Mouse (Mus musculus): ENCODE results near the gene Tulp1. TPM values are rescaled to one million over a fixed set of nuclear protein-coding genes. Genes with fewer than 3 reads are reported as not detected.
A peak's percentile ranks its signal among the peaks of the same experiment; 100 is the strongest.

Tulp1 gene
- polyA plus RNA-seq, 1 experiment from 2014 or later, result 1.3 TPM

- Histone ChIP-seq H3K9ac (no peak overlapping the region; the same call in 1 of the 2 replicates), H3K4me3 (replicated peaks) (peak overlapping the region; percentile 10; the same call in 1 of the 2 replicates), H3K36me3 (no peaks in the 10 kb centered on the region), H3K4me2 (peak overlapping the region; percentile 38), H3K4me1 (replicated peaks) (peaks cover 13% of the 10 kb centered on the region), H3K27me3 (peaks cover 27% of the 10 kb centered on the region), H3K27ac (no peak overlapping the region), H3K9me3 (replicated peaks) (no peaks in the 10 kb centered on the region)
- no peak for DNase-seq
- no peak for ATAC-seq (ENCODE audit: low read depth)
- WGBS (ENCODE audit: insufficient replicate concordance), result 5% methylated on average over 23 of the region's 25 CpGs
Measured at GRCm38 (mm10) chr17:28391568-28392432, 26.8 kb upstream of the Tulp1 start.

- H3K36me3 ChIP-seq, result no peaks in the 10 kb centered on the region
- H3K4me1 ChIP-seq (replicated peaks), result peaks cover 20% of the 10 kb centered on the region
- no peak overlapping the region for H3K4me3 ChIP-seq (replicated peaks)
- DNase-seq, result no peak
- H3K27me3 ChIP-seq, result peaks cover 37% of the 10 kb centered on the region
- ATAC-seq (ENCODE audit: low read depth), result no peak
- no peak overlapping the region for H3K4me2 ChIP-seq
- H3K9me3 ChIP-seq (replicated peaks), result no peaks in the 10 kb centered on the region
- H3K27ac ChIP-seq, result no peak overlapping the region
- 67% methylated on average over 3 of the region's 3 CpGs for WGBS (ENCODE audit: insufficient replicate concordance)
- no peak overlapping the region for H3K9ac ChIP-seq
Measured at GRCm38 (mm10) chr17:28388534-28388933, 23.5 kb upstream of the Tulp1 start.

GRCm38 (mm10) chr17:28386150-28386905, 21.3 kb upstream of the Tulp1 start:
- Histone ChIP-seq H3K9ac (no peak overlapping the region), H3K9me3 (replicated peaks) (no peaks in the 10 kb centered on the region), H3K27me3 (peaks cover 37% of the 10 kb centered on the region), H3K36me3 (no peaks in the 10 kb centered on the region), H3K4me2 (peak overlapping the region; percentile 24; the same call in 1 of the 2 replicates), H3K4me1 (replicated peaks) (peaks cover 9% of the 10 kb centered on the region), H3K27ac (no peak overlapping the region), H3K4me3 (replicated peaks) (no peak overlapping the region)
- WGBS (ENCODE audit: insufficient replicate concordance), result 8% methylated on average over 23 of the region's 23 CpGs
- DNase-seq (peak; percentile 41), ATAC-seq (ENCODE audit: low read depth) (no peak)

GRCm38 (mm10) chr17:28384298-28384697, 19.3 kb upstream of the Tulp1 start:
- Histone ChIP-seq H3K9me3 (replicated peaks) (no peaks in the 10 kb centered on the region), H3K27ac (no peak overlapping the region), H3K36me3 (no peaks in the 10 kb centered on the region), H3K4me3 (replicated peaks) (no peak overlapping the region), H3K4me2 (no peak overlapping the region), H3K9ac (no peak overlapping the region), H3K27me3 (peaks cover 36% of the 10 kb centered on the region), H3K4me1 (replicated peaks) (peaks cover 7% of the 10 kb centered on the region; the same call in 1 of the 2 replicates)
- WGBS (ENCODE audit: insufficient replicate concordance), result 61% methylated on average over 4 of the region's 4 CpGs
- no peak for ATAC-seq (ENCODE audit: low read depth)
- no peak for DNase-seq

GRCm38 (mm10) chr17:28380255-28380654, 15.2 kb upstream of the Tulp1 start:
- Histone ChIP-seq H3K4me3 (replicated peaks) (no peak overlapping the region), H3K36me3 (no peaks in the 10 kb centered on the region), H3K9me3 (replicated peaks) (no peaks in the 10 kb centered on the region), H3K4me2 (no peak overlapping the region), H3K4me1 (replicated peaks) (peaks cover 8% of the 10 kb centered on the region), H3K27me3 (peaks cover 25% of the 10 kb centered on the region), H3K9ac (no peak overlapping the region), H3K27ac (no peak overlapping the region)
- ATAC-seq (ENCODE audit: low read depth), result no peak
- 14% methylated on average over 6 of the region's 6 CpGs for WGBS (ENCODE audit: insufficient replicate concordance)
- DNase-seq, result no peak

- H3K27me3 ChIP-seq, result peaks cover 42% of the 10 kb centered on the region
- no peaks in the 10 kb centered on the region for H3K9me3 ChIP-seq (replicated peaks)
- 5% methylated on average over 17 of the region's 17 CpGs for WGBS (ENCODE audit: insufficient replicate concordance)
- DNase-seq (peak; percentile 11), ATAC-seq (ENCODE audit: low read depth) (peak; percentile 61)
- peaks cover 18% of the 10 kb centered on the region for H3K4me1 ChIP-seq (replicated peaks)
- H3K4me3 ChIP-seq (replicated peaks), result no peak overlapping the region
- no peak overlapping the region for H3K4me2 ChIP-seq
- no peaks in the 10 kb centered on the region for H3K36me3 ChIP-seq
- H3K9ac ChIP-seq, result no peak overlapping the region
- no peak overlapping the region for H3K27ac ChIP-seq
Measured at GRCm38 (mm10) chr17:28375592-28376061, 10.6 kb upstream of the Tulp1 start.

- 17% methylated on average over 16 of the region's 16 CpGs for WGBS (ENCODE audit: insufficient replicate concordance)
- H3K4me3 ChIP-seq (replicated peaks), result no peak overlapping the region
Measured at GRCm38 (mm10) chr17:28374494-28374893, 9.5 kb upstream of the Tulp1 start.

GRCm38 (mm10) chr17:28373821-28374220, 8.8 kb upstream of the Tulp1 start:
- Histone ChIP-seq H3K9ac (no peak overlapping the region), H3K4me1 (replicated peaks) (peaks cover 18% of the 10 kb centered on the region), H3K4me2 (no peak overlapping the region), H3K27me3 (peaks cover 40% of the 10 kb centered on the region), H3K27ac (no peak overlapping the region), H3K36me3 (no peaks in the 10 kb centered on the region), H3K4me3 (replicated peaks) (no peak overlapping the region), H3K9me3 (replicated peaks) (no peaks in the 10 kb centered on the region)
- ATAC-seq (ENCODE audit: low read depth) (peak; percentile 59; the same call in 1 of the 2 replicates), DNase-seq (peak; percentile 58)
- WGBS (ENCODE audit: insufficient replicate concordance), result 10% methylated on average over 10 of the region's 10 CpGs

More at GRCm38 (mm10) chr17:28374494-28374893, 9.5 kb upstream of the Tulp1 start:
- ATAC-seq (ENCODE audit: low read depth) (no peak), DNase-seq (no peak)
- Histone ChIP-seq H3K9ac (no peak overlapping the region), H3K27me3 (peaks cover 40% of the 10 kb centered on the region), H3K27ac (no peak overlapping the region), H3K9me3 (replicated peaks) (no peaks in the 10 kb centered on the region), H3K36me3 (no peaks in the 10 kb centered on the region), H3K4me1 (replicated peaks) (peaks cover 18% of the 10 kb centered on the region), H3K4me2 (no peak overlapping the region)

- H3K9ac ChIP-seq, result no peak overlapping the region
- H3K36me3 ChIP-seq, result no peaks in the 10 kb centered on the region
- peaks cover 30% of the 10 kb centered on the region for H3K27me3 ChIP-seq
- peaks cover 18% of the 10 kb centered on the region for H3K4me1 ChIP-seq (replicated peaks)
- no peak overlapping the region for H3K4me3 ChIP-seq (replicated peaks)
- 41% methylated on average over 1 of the region's 1 CpGs for WGBS (ENCODE audit: insufficient replicate concordance)
- no peaks in the 10 kb centered on the region for H3K9me3 ChIP-seq (replicated peaks)
- no peak overlapping the region for H3K4me2 ChIP-seq
- ATAC-seq (ENCODE audit: low read depth), result no peak
- no peak overlapping the region for H3K27ac ChIP-seq
- no peak for DNase-seq
Measured at GRCm38 (mm10) chr17:28371941-28372340, 6.9 kb upstream of the Tulp1 start.

- Histone ChIP-seq H3K27me3 (peaks cover 26% of the 10 kb centered on the region), H3K4me3 (replicated peaks) (no peak overlapping the region), H3K9ac (no peak overlapping the region), H3K9me3 (replicated peaks) (no peaks in the 10 kb centered on the region), H3K4me2 (no peak overlapping the region), H3K27ac (no peak overlapping the region), H3K36me3 (no peaks in the 10 kb centered on the region), H3K4me1 (replicated peaks) (peaks cover 18% of the 10 kb centered on the region)
- ATAC-seq (ENCODE audit: low read depth), result no peak
- 67% methylated on average over 2 of the region's 2 CpGs for WGBS (ENCODE audit: insufficient replicate concordance)
- DNase-seq, result no peak
Measured at GRCm38 (mm10) chr17:28371286-28371685, 6.3 kb upstream of the Tulp1 start.

- Histone ChIP-seq H3K27ac (no peak overlapping the region), H3K9me3 (replicated peaks) (no peaks in the 10 kb centered on the region), H3K9ac (no peak overlapping the region), H3K4me3 (replicated peaks) (no peak overlapping the region), H3K4me2 (no peak overlapping the region), H3K36me3 (no peaks in the 10 kb centered on the region), H3K27me3 (peaks cover 27% of the 10 kb centered on the region), H3K4me1 (replicated peaks) (peaks cover 3% of the 10 kb centered on the region)
- ATAC-seq (ENCODE audit: low read depth) (no peak), DNase-seq (no peak)
- 48% methylated on average over 5 of the region's 5 CpGs for WGBS (ENCODE audit: insufficient replicate concordance)
Measured at GRCm38 (mm10) chr17:28369056-28369455, 4.0 kb upstream of the Tulp1 start.

Data from liver, embryonic 13.5 days (tissue).